Mouse (Mus musculus) liver, postnatal 0 days (tissue): ENCODE data around the gene Pcgf3.

ENCODE experiments used
- CTCF ChIP-seq: sonication (generic); IDR thresholded peaks from 2 replicates; pipeline ENCODE4 v1.5.1; 2016; ENCODE audit warnings: antibody characterized with exemption, low read depth
- EP300 ChIP-seq: IDR thresholded peaks from 2 replicates; pipeline ENCODE4 v1.6.1; 2016; ENCODE audit warnings: antibody characterized with exemption, low read depth, mild to moderate bottlenecking

DNA sequence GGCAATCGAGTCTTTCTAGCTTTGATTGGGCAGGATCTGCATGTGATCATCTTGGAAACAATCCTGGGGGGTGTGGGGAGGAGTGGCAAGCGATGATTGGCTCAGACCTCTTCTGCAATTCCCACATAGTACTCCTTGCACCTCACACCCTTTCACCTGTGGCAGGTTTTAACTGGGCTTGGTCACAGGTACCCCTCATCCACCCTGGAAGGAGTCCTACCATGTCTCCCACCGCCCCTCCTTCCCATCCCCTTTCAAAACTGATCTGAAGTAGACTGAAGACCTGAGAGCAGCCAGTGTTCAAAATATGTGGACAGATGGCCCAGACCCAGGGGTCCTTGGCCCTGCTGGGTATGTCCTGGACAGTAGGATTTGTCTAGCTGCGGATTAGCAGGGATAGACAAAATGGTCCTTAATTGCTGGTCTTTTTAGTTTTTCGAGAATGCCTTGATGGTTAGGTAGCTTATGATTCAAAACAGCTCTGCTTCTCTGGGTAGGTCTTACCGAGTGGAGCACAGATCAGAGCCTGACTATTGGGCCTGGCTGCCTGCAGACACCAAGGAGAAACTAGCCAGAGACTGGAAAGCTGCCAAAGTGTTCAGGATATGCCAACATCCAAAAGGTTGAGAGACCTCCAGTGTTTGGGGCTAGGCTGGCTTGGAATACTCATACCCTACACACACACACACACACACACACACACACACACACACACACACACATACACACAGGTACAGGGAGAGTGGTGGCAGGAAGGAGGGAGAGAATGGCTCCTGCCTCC, 54.7 kb downstream of the Pcgf3 start:
- TF ChIP-seq CTCF (no peak), EP300 (no peak)
